Mouse (Mus musculus) thymus, adult 2 months (tissue): ENCODE measurements around the gene Mcu.

ENCODE experiments used
- CTCF ChIP-seq: fragments of 200-500 bp; IDR thresholded peaks from 2 replicates; pipeline ENCODE4 v1.5.1; 2012; ENCODE audit warnings: mild to moderate bottlenecking, control low read depth, low read length, moderate library complexity, borderline replicate concordance; ENCODE audit not compliant: control insufficient read depth, poor library complexity, insufficient read depth; ENCODE audit errors: extremely low read depth
- POLR2A ChIP-seq: fragments of 200-500 bp; IDR thresholded peaks from 2 replicates; pipeline ENCODE4 v1.6.1; 2012; ENCODE audit warnings: mild to moderate bottlenecking, low read length, control low read depth, moderate library complexity; ENCODE audit not compliant: control insufficient read depth, poor library complexity, insufficient read depth; ENCODE audit errors: extremely low read depth

GRCm38 (mm10) chr10:59566968-59567367 lies 49.5 kb downstream of the Mcu start:
- TF ChIP-seq CTCF (no peak), POLR2A (no peak)
